Mouse (Mus musculus) gastrocnemius, postnatal 10 days (tissue): Measurements from ENCODE around the gene 4930556J24Rik. TPM values are rescaled to one million over a fixed set of nuclear protein-coding genes. Genes with fewer than 3 reads are reported as not detected.
"Not testable (repeated sequence)": the region's sequence is repeated elsewhere in the genome, so short reads cannot be mapped to it uniquely, and the experiment has no call there.

Experiments
- DNase-seq: peaks from one replicate; pipeline ENCODE4 v3.0.0; 2021; ENCODE audit warnings: mixed read lengths
- total RNA-seq, 2 experiments: library from RNA; stranded (reverse); gene quantifications; 2 replicates each; pipeline ENCODE4 v1.2.3; 2021

4930556J24Rik gene
- total RNA-seq, 2 experiments from 2014 or later = not detected

- no peak for DNase-seq
Measured at GRCm38 (mm10) chr11:3973081-3973480, 3.5 kb downstream of the 4930556J24Rik start.

GRCm38 (mm10) chr11:3970361-3970760 is 6.2 kb downstream of the 4930556J24Rik start:
- DNase-seq = no peak

GRCm38 (mm10) chr11:3969837-3970236 is 6.7 kb downstream of the 4930556J24Rik start:
- no peak for DNase-seq

- DNase-seq = no peak
Measured at GRCm38 (mm10) chr11:3964416-3965172, 12.0 kb downstream of the 4930556J24Rik start.

- DNase-seq = peak; percentile 61
Measured at GRCm38 (mm10) chr11:3963610-3964415, 12.8 kb downstream of the 4930556J24Rik start, which contains the start of gene Pes1. Gene Pes1, plus strand, starts transcription at chr11:3963975.

- DNase-seq = no peak
Measured at GRCm38 (mm10) chr11:3963155-3963554, 13.4 kb downstream of the 4930556J24Rik start.

- no peak for DNase-seq
Measured at GRCm38 (mm10) chr11:3961761-3962160, 14.8 kb downstream of the 4930556J24Rik start.

GRCm38 (mm10) chr11:3960901-3961300 is 15.7 kb downstream of the 4930556J24Rik start:
- no peak for DNase-seq

- DNase-seq = not testable (repeated sequence)
Measured at GRCm38 (mm10) chr11:3955371-3955770, 21.2 kb downstream of the 4930556J24Rik start.

GRCm38 (mm10) chr11:3954876-3955275 is 21.7 kb downstream of the 4930556J24Rik start:
- DNase-seq = not testable (repeated sequence)

- no peak for DNase-seq
Measured at GRCm38 (mm10) chr11:3946386-3946785, 30.2 kb downstream of the 4930556J24Rik start.

GRCm38 (mm10) chr11:3941371-3941770 is 35.2 kb downstream of the 4930556J24Rik start:
- DNase-seq = no peak

GRCm38 (mm10) chr11:3937321-3937874 is 39.2 kb downstream of the 4930556J24Rik start:
- DNase-seq = no peak

- no peak for DNase-seq
Measured at GRCm38 (mm10) chr11:3936318-3936717, 40.3 kb downstream of the 4930556J24Rik start.

- no peak for DNase-seq
Measured at GRCm38 (mm10) chr11:3935135-3935534, 41.4 kb downstream of the 4930556J24Rik start.

GRCm38 (mm10) chr11:3933756-3934285 is 42.8 kb downstream of the 4930556J24Rik start:
- no peak for DNase-seq

- DNase-seq = peak; percentile 83
Measured at GRCm38 (mm10) chr11:3931511-3932211, 44.9 kb downstream of the 4930556J24Rik start, which contains the start of gene Tcn2. Gene Tcn2, minus strand, starts transcription at chr11:3932159.

- no peak for DNase-seq
Measured at GRCm38 (mm10) chr11:3930931-3931330, 45.6 kb downstream of the 4930556J24Rik start.

GRCm38 (mm10) chr11:3930019-3930418 is 46.6 kb downstream of the 4930556J24Rik start:
- DNase-seq = peak; percentile 1

GRCm38 (mm10) chr11:3925916-3926315 is 50.7 kb downstream of the 4930556J24Rik start:
- DNase-seq = peak; percentile 2

GRCm38 (mm10) chr11:3922731-3923130 is 53.8 kb downstream of the 4930556J24Rik start:
- DNase-seq = no peak

GRCm38 (mm10) chr11:3922115-3922514 is 54.5 kb downstream of the 4930556J24Rik start:
- DNase-seq = no peak
